Mouse (Mus musculus): Measurements from ENCODE around the gene Zfyve16.

Gene Zfyve16

DNA sequence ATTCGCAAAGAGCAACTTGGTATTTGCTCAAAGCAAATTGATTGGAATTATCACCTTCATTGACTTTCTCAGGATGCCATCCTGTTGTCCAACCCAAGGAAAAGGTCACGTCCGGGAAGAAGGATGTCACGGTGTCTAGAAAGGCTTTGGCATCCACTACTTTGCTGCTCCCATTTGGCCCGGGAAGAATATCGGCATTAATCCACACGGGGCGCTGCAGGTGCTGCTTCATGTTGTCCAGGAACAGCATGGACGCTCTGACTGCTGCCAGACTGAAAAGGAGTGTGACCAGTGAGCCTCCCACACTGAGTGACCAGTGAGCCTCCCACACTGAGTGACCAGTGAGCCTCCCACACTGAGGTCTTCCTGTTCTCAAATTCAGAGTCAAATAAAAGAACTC, 62.8 kb downstream of the Zfyve16 start:
- no peak for DNase-seq (ENCODE audit: low spot score in 2 of 2)

DNA sequence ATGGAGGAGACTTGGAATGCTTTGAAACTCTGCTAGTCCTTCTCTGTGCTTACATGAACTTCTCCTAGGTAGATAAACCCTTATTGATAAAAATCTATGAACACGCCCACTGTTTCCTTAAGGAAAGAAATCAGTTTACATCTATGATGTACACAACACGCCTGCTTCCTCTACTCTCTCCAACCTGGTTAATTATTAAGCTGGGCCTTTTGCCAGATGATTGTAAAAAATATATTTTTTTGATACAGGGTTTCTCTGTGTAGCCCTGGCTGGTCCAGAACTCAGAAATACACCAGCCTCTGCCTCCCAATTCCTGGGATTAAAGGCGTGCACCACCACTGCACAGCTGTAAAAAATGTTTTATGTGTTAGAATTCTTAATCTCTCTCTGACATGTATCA, 66.0 kb downstream of the Zfyve16 start:
- no peak for DNase-seq (ENCODE audit: low spot score in 2 of 2)

DNA sequence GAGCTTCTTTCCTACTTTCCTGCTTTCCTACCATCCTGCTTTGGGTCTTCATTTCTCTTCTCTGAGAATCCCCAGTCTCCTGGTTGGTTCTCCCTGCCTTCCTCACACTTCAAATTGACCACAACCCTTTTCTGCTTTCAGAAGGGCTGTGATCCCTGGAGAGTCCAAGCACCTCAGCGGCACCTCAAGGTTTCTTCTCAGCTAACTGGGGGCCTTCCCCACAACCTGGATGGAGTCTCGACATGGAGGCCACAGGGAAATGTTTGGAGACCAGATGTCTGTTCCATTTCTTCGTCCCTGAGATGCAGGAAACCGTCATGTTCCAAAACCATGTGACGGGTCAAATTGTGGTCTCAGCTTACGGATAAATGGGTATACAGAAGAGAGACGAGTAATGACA, 83.8 kb downstream of the Zfyve16 start:
- no peak for DNase-seq (ENCODE audit: low spot score in 2 of 2)

DNA sequence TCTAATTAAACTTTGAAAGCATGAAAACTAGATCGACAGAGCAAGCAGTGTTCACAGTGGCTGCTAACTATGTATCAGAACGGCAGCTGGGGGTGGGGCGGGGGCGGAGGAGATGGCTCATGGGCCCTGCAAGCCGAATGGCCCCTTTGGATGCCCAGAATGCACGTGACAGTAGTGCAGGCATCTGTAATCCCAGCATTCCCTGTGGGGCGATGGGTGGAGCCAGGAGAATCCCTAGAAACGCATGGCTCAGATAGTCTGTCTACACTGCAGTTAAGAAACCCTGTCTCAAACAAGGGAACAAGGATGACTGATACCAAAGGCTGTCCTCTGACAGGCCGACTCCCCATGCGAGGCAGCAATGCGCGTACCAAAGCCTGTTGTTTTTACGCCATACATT, 90.4 kb downstream of the Zfyve16 start:
- DNase-seq (ENCODE audit: low spot score in 2 of 2): no peak

DNA sequence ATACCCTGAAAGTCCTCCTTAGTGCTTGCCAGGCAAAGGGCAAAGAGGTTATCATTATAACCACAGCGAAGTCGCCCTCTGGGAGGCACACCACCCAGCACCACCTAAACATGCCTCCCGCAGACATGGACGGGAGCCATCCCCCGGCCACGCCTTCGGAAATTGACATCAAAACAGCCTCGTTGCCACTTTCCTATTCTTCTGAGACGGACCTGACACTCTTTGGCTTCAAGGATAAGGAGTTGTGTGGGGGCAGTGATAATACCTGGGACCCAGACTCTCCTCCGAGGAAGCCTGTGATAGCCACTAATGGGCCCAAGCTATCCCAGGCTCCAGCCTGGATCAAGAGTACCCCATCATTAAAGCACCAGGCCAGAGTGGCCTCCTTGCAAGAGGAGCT, 92.0 kb downstream of the Zfyve16 start:
- no peak for DNase-seq (ENCODE audit: low spot score in 2 of 2)

Data from frontal cortex, postnatal 14 days (tissue).